Mouse (Mus musculus) testis, adult 2 months (tissue): Measurements from ENCODE around the gene Orm1.

Experiments used
- CTCF ChIP-seq: fragments of 200-500 bp; IDR thresholded peaks from 2 replicates; pipeline ENCODE4 v1.5.1; 2012; ENCODE audit warnings: low read depth, mild to moderate bottlenecking, inconsistent platforms, low read length, moderate library complexity; ENCODE audit not compliant: control insufficient read depth, insufficient read depth, insufficient replicate concordance
- POLR2A ChIP-seq: fragments of 200-500 bp; IDR thresholded peaks from 2 replicates; pipeline ENCODE4 v1.6.1; 2012; ENCODE audit warnings: low read depth, mild to moderate bottlenecking, inconsistent platforms, low read length, moderate library complexity; ENCODE audit not compliant: control insufficient read depth

- no peak for TF ChIP-seq CTCF
- TF ChIP-seq POLR2A = no peak
Measured at GRCm38 (mm10) chr4:63295641-63296040, 48.7 kb upstream of the Orm1 start.
